Mouse (Mus musculus): ENCODE measurements around the gene Tmem108. TPM values are rescaled to one million over a fixed set of nuclear protein-coding genes. Genes with fewer than 3 reads are reported as not detected.
A peak's percentile ranks its signal among the peaks of the same experiment; 100 is the strongest.

The Tmem108 gene
- 12.3 and 13.3 TPM in 2 replicates for polyA plus RNA-seq (2015; fragmentation: Nextera tagmentation; extraction: Ambion mirVana)

- H3K9ac ChIP-seq, result peak within 1 kb of the TSS; percentile 53
- no peaks in the 10 kb centered on the region for H3K36me3 ChIP-seq
- peak within 1 kb of the TSS; percentile 98 for H3K4me2 ChIP-seq
- H3K4me3 ChIP-seq, result peak within 1 kb of the TSS; percentile 63
- under 1% methylated on average over 47 of the region's 51 CpGs for WGBS
- no peaks in the 10 kb centered on the region for H3K9me3 ChIP-seq
- H3K27me3 ChIP-seq, result peaks cover 30% of the 10 kb centered on the region
- ATAC-seq (ENCODE audit: borderline replicate concordance, extremely low read depth, low FRiP score, low TSS enrichment), result peak; percentile 99
- no peak within 1 kb of the TSS for H3K27ac ChIP-seq
- peaks cover 10% of the 10 kb centered on the region; the same call in 1 of the 2 replicates for H3K4me1 ChIP-seq
These were observed at the start of gene Tmem108 for GRCm38 (mm10) chr9:103761647-103762084. Gene Tmem108 (minus strand): TSS chr9:103761837.

- no peaks in the 10 kb centered on the region for H3K4me1 ChIP-seq
- no peaks in the 10 kb centered on the region for H3K36me3 ChIP-seq
- 58% methylated on average over 1 of the region's 1 CpGs for WGBS
These were observed 27.4 kb upstream of the Tmem108 start for GRCm38 (mm10) chr9:103789029-103789428.

GRCm38 (mm10) chr9:103784156-103784555 is 22.5 kb upstream of the Tmem108 start:
- H3K36me3 ChIP-seq, result no peaks in the 10 kb centered on the region
- no peak overlapping the region for H3K4me3 ChIP-seq
- no peak overlapping the region for H3K4me2 ChIP-seq
- no peak overlapping the region for H3K9ac ChIP-seq
- no peak overlapping the region for H3K27ac ChIP-seq
- no peak for ATAC-seq (ENCODE audit: borderline replicate concordance, extremely low read depth, low FRiP score, low TSS enrichment)
- no peaks in the 10 kb centered on the region for H3K9me3 ChIP-seq
- no peaks in the 10 kb centered on the region for H3K4me1 ChIP-seq
- no peaks in the 10 kb centered on the region for H3K27me3 ChIP-seq
- whole genome bisulfite sequencing, result 68% methylated on average over 4 of the region's 4 CpGs

More at GRCm38 (mm10) chr9:103789029-103789428, 27.4 kb upstream of the Tmem108 start:
- ATAC-seq (ENCODE audit: borderline replicate concordance, extremely low read depth, low FRiP score, low TSS enrichment), result no peak
- no peaks in the 10 kb centered on the region for H3K9me3 ChIP-seq
- no peak overlapping the region for H3K27ac ChIP-seq
- no peak overlapping the region for H3K4me2 ChIP-seq
- no peaks in the 10 kb centered on the region for H3K27me3 ChIP-seq
- no peak overlapping the region for H3K9ac ChIP-seq
- no peak overlapping the region for H3K4me3 ChIP-seq

- Histone ChIP-seq H3K4me2 (no peak overlapping the region), H3K9ac (no peak overlapping the region), H3K9me3 (no peaks in the 10 kb centered on the region), H3K4me3 (no peak overlapping the region), H3K27ac (no peak overlapping the region), H3K36me3 (no peaks in the 10 kb centered on the region), H3K4me1 (no peaks in the 10 kb centered on the region), H3K27me3 (no peaks in the 10 kb centered on the region)
- 57% methylated on average over 16 of the region's 16 CpGs for WGBS
- no peak for ATAC-seq (ENCODE audit: borderline replicate concordance, extremely low read depth, low FRiP score, low TSS enrichment)
These were observed 21.6 kb upstream of the Tmem108 start for GRCm38 (mm10) chr9:103783276-103783675.

- WGBS, result 66% methylated on average over 7 of the region's 7 CpGs
- ATAC-seq (ENCODE audit: borderline replicate concordance, extremely low read depth, low FRiP score, low TSS enrichment), result no peak
- Histone ChIP-seq H3K4me3 (no peak overlapping the region), H3K36me3 (no peaks in the 10 kb centered on the region), H3K4me2 (no peak overlapping the region), H3K9ac (no peak overlapping the region), H3K9me3 (no peaks in the 10 kb centered on the region), H3K4me1 (no peaks in the 10 kb centered on the region), H3K27ac (no peak overlapping the region), H3K27me3 (no peaks in the 10 kb centered on the region)
These were observed 20.7 kb upstream of the Tmem108 start for GRCm38 (mm10) chr9:103782306-103782705.

- Histone ChIP-seq H3K4me1 (no peaks in the 10 kb centered on the region), H3K27me3 (no peaks in the 10 kb centered on the region), H3K27ac (no peak overlapping the region), H3K4me2 (no peak overlapping the region), H3K9ac (no peak overlapping the region), H3K4me3 (no peak overlapping the region), H3K36me3 (no peaks in the 10 kb centered on the region), H3K9me3 (no peaks in the 10 kb centered on the region)
- no peak for ATAC-seq (ENCODE audit: borderline replicate concordance, extremely low read depth, low FRiP score, low TSS enrichment)
- 72% methylated on average over 7 of the region's 7 CpGs for WGBS
These were observed 19.8 kb upstream of the Tmem108 start for GRCm38 (mm10) chr9:103781407-103781806.

- no peak overlapping the region for H3K9ac ChIP-seq
- H3K4me3 ChIP-seq, result no peak overlapping the region
- H3K27me3 ChIP-seq, result no peaks in the 10 kb centered on the region
- no peak overlapping the region for H3K27ac ChIP-seq
- no peaks in the 10 kb centered on the region for H3K36me3 ChIP-seq
- WGBS, result 62% methylated on average over 4 of the region's 4 CpGs
- no peak overlapping the region for H3K4me2 ChIP-seq
- ATAC-seq (ENCODE audit: borderline replicate concordance, extremely low read depth, low FRiP score, low TSS enrichment), result no peak
- H3K4me1 ChIP-seq, result no peaks in the 10 kb centered on the region
- H3K9me3 ChIP-seq, result no peaks in the 10 kb centered on the region
These were observed 19.0 kb upstream of the Tmem108 start for GRCm38 (mm10) chr9:103780598-103780997.

- Histone ChIP-seq H3K36me3 (no peaks in the 10 kb centered on the region), H3K9ac (no peak overlapping the region), H3K4me2 (no peak overlapping the region), H3K27ac (no peak overlapping the region), H3K27me3 (no peaks in the 10 kb centered on the region), H3K4me3 (no peak overlapping the region), H3K9me3 (no peaks in the 10 kb centered on the region), H3K4me1 (no peaks in the 10 kb centered on the region)
- ATAC-seq (ENCODE audit: borderline replicate concordance, extremely low read depth, low FRiP score, low TSS enrichment), result no peak
- WGBS, result 24% methylated on average over 1 of the region's 1 CpGs
These were observed 16.5 kb upstream of the Tmem108 start for GRCm38 (mm10) chr9:103778185-103778584.

GRCm38 (mm10) chr9:103761151-103761571 is 476 bp downstream of the Tmem108 start:
- Histone ChIP-seq H3K9me3 (no peaks in the 10 kb centered on the region), H3K4me3 (peak overlapping the region; percentile 63), H3K9ac (peak overlapping the region; percentile 53), H3K36me3 (no peaks in the 10 kb centered on the region), H3K4me2 (peak overlapping the region; percentile 98), H3K27ac (no peak overlapping the region), H3K27me3 (peaks cover 30% of the 10 kb centered on the region), H3K4me1 (peaks cover 10% of the 10 kb centered on the region; the same call in 1 of the 2 replicates)
- no peak for ATAC-seq (ENCODE audit: borderline replicate concordance, extremely low read depth, low FRiP score, low TSS enrichment)
- WGBS, result under 1% methylated on average over 30 of the region's 30 CpGs

- peak overlapping the region; percentile 63 for H3K4me3 ChIP-seq
- no peak for ATAC-seq (ENCODE audit: borderline replicate concordance, extremely low read depth, low FRiP score, low TSS enrichment)
- no peak overlapping the region for H3K27ac ChIP-seq
- no peaks in the 10 kb centered on the region for H3K36me3 ChIP-seq
- peaks cover 10% of the 10 kb centered on the region; the same call in 1 of the 2 replicates for H3K4me1 ChIP-seq
- H3K27me3 ChIP-seq, result peaks cover 30% of the 10 kb centered on the region
- no peaks in the 10 kb centered on the region for H3K9me3 ChIP-seq
- no peak overlapping the region for H3K9ac ChIP-seq
- 27% methylated on average over 8 of the region's 8 CpGs for WGBS
- peak overlapping the region; percentile 98 for H3K4me2 ChIP-seq
These were observed 1.3 kb downstream of the Tmem108 start for GRCm38 (mm10) chr9:103760356-103760755.

- Histone ChIP-seq H3K4me1 (peaks cover 10% of the 10 kb centered on the region; the same call in 1 of the 2 replicates), H3K9me3 (no peaks in the 10 kb centered on the region), H3K27me3 (peaks cover 30% of the 10 kb centered on the region), H3K4me3 (no peak overlapping the region), H3K4me2 (no peak overlapping the region), H3K36me3 (no peaks in the 10 kb centered on the region), H3K27ac (no peak overlapping the region), H3K9ac (no peak overlapping the region)
- WGBS, result 49% methylated on average over 9 of the region's 9 CpGs
- ATAC-seq (ENCODE audit: borderline replicate concordance, extremely low read depth, low FRiP score, low TSS enrichment), result no peak
These were observed 1.8 kb downstream of the Tmem108 start for GRCm38 (mm10) chr9:103759829-103760228.

- Histone ChIP-seq H3K4me2 (no peak overlapping the region), H3K4me3 (no peak overlapping the region), H3K4me1 (peaks cover 10% of the 10 kb centered on the region; the same call in 1 of the 2 replicates), H3K27me3 (peaks cover 30% of the 10 kb centered on the region), H3K9me3 (no peaks in the 10 kb centered on the region), H3K36me3 (no peaks in the 10 kb centered on the region), H3K9ac (no peak overlapping the region), H3K27ac (no peak overlapping the region)
- WGBS, result 10% methylated on average over 20 of the region's 20 CpGs
- no peak for ATAC-seq (ENCODE audit: borderline replicate concordance, extremely low read depth, low FRiP score, low TSS enrichment)
These were observed 2.5 kb downstream of the Tmem108 start for GRCm38 (mm10) chr9:103758930-103759695.
